Mouse (Mus musculus) heart, adult 11 months (tissue): ENCODE measurements around the gene Pacsin2.
"Not testable (repeated sequence)": the region's sequence is repeated elsewhere in the genome, so short reads cannot be mapped to it uniquely, and the experiment has no call there.

Source experiments
- DNase-seq: peaks from one replicate; pipeline ENCODE4 v3.0.0; 2022

Pacsin2 gene

DNA sequence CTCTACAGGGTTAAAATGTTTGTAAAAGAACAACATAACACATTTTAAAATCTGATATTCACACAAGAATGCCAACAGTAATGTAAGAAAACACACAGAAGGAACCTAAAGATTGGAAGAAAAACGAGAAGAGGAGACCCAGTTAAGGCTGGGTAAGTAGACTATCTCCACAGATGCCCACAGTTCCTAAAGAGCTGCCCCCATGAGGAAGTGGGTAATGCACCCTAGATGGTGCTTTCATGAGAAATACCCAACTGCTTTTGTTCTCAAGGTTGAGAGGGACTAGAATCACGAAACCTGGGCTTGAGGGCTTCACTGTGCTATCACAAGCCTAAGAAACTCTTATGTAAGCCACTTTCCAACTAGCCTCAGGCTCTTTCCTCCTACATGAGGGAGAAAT lies 44.8 kb downstream of the Pacsin2 start:
- no peak for DNase-seq

- peak; percentile 95 for DNase-seq
Measured at GRCm38 (mm10) chr15:83418685-83419084, 45.7 kb downstream of the Pacsin2 start.

DNA sequence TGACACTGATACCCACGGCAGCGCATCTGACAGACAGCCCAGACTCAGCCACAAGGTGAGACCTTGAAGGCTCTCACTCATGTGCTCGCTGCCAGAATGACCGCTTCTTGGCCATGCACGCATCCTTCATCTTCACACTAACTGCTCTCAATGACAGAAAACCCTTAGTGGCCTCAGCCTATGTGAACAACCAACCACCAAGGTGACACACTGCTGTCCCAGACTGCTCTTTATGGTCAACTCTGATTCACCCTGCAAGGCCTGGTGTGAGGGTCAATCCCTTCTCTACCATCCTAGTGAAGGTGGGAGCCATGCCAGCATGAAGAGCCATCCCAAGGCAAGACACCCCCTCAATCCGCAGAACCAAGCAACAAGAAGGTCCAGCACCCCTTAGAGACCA lies 46.5 kb downstream of the Pacsin2 start:
- no peak for DNase-seq

DNA sequence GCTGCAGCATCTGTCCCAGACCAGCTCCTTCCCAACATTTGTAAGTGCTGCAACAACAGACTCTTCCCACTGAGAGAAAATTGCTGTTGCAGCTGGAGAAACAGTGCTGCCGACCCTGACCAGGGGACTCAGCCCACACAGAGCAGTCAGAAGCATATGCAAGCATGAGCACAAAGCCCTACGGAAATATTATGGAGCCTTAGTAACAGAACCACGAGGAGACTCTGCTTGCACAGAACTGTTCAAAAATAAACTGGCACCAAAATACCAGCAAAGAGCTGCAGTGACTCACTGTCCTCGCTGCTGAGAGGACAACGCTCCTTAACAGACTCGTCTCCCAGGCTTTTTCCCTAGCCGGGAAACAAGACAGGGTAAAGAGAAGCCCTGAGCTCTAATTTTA lies 47.0 kb downstream of the Pacsin2 start:
- no peak for DNase-seq

- no peak for DNase-seq
Measured at GRCm38 (mm10) chr15:83415391-83415790, 49.0 kb downstream of the Pacsin2 start.

DNA sequence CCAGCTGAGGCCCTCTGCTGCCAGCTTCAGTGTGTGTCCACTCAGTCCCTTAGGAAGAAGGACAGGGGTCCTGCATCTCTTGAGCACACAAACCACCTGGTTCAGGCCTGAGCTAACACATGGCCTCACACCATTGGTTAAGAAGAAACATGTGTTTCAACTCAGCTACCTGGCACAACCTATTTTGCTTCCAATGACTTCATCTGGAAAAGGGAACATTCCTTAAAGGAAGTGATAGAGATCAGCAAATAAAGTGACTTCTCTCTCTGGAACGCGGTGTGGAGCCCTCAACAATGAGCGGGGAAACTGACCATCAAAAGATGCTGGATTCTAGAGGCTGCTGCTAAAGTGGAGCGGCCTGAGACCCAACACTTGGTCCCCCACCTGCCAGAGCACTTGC lies 52.8 kb downstream of the Pacsin2 start:
- DNase-seq, result no peak

- no peak for DNase-seq
Measured at GRCm38 (mm10) chr15:83410735-83411134, 53.7 kb downstream of the Pacsin2 start.

DNA sequence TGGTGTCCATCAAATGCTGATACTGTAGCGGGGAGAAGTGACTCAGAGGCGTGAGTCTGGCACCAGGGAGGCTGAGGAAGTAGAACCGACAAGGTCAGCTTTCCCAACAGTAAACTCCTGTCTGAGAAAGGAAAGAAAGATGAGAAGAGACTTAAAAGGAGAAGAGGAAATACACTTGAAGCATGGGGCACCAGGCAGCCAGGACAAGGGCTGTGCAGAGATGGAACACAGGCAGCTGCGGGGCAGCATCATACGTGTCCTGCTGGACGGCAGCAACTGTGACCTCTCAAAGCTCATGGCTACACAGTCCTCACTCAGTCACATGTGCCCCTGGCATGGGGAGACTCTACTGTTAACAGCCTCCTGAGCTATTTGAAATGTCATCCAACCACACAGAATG lies 54.1 kb downstream of the Pacsin2 start:
- DNase-seq, result peak; percentile 95

GRCm38 (mm10) chr15:83408692-83409442 lies 55.5 kb downstream of the Pacsin2 start:
- DNase-seq, result no peak

- DNase-seq, result peak; percentile 94
Measured at GRCm38 (mm10) chr15:83408216-83408615, 56.2 kb downstream of the Pacsin2 start.

DNA sequence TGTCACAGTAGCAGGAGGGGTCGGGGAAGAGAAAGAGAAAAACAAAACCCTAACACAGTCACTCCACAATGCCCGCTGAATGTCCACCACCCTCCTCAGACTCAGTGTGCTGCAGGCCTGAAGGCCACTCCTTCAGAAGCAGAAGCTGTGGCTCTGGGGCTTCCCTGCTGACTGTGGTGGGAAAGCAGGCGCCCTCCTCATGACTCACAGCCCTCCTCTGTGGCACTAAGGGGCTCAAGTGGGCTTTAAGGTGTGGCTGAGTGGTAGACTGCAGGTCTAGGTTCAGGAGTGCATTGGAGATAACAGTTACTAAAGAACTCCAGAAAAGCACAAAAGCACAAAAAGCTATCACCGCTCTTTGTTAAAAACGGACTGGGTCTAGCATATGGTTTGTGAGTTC lies 56.9 kb downstream of the Pacsin2 start:
- DNase-seq, result no peak

DNA sequence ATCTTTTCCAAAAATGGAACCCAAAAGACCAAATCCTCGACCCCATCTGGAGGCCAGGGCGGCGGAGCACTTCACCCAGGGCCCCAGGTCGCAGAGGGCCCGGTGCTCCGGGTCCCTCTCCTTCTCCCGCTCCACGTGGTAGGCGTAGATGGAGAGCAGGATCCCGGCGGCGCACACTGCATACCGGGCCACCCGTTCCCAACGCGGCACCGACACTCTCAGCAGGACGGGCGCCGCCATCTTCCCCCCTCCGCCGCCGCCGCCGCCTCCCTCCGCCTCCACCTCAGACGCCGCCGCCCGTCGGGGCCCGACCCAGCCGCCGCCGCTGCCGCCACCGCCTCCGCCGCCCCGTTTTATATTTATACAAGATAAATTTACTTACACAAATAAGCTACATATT lies 58.5 kb downstream of the Pacsin2 start:
- not testable (repeated sequence) for DNase-seq

DNA sequence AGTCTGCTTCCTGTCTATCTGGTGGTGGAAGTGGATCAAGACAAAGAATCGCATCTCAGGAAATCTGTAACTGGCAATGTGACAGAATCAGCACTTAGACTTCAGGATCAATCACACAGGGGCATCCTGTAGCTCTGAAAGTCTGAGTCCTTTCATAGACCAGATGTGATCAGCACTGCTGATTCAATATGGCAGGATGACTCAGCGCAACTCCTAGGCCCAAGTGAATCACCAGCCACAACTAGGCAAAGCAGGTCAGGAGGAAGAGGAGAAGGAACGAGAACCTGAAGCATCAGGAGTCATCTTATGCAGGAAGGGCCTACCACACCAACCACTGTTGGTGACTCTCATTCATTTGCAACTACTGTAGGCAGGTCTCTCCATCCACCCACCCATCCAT lies 60.4 kb downstream of the Pacsin2 start:
- peak; percentile 90 for DNase-seq

- no peak for DNase-seq
Measured at GRCm38 (mm10) chr15:83403016-83403415, 61.4 kb downstream of the Pacsin2 start.

GRCm38 (mm10) chr15:83392722-83393121 lies 71.7 kb downstream of the Pacsin2 start:
- no peak for DNase-seq

GRCm38 (mm10) chr15:83387911-83388310 lies 76.5 kb downstream of the Pacsin2 start:
- no peak for DNase-seq

DNA sequence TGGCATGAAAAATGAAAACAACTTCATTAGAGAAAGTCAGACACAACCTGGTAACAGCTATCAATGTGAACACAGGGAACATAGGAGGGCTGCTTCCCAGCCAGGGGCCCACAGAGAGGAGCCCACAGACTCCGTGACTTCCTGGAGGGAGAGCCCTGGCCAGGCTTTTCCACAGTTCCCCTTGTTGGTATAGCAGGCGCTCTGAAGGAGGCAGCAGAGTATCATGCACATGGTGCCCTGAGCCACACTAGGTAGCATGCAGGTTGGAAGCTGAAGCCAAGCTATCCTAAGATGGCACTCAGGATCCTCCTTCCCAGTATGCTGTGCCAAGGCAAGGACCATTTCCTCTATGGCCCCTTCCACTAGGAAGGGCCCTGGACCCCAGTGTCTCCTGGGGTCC lies 80.8 kb downstream of the Pacsin2 start:
- DNase-seq, result peak; percentile 92

GRCm38 (mm10) chr15:83383136-83383535 lies 81.3 kb downstream of the Pacsin2 start:
- peak; percentile 96 for DNase-seq

DNA sequence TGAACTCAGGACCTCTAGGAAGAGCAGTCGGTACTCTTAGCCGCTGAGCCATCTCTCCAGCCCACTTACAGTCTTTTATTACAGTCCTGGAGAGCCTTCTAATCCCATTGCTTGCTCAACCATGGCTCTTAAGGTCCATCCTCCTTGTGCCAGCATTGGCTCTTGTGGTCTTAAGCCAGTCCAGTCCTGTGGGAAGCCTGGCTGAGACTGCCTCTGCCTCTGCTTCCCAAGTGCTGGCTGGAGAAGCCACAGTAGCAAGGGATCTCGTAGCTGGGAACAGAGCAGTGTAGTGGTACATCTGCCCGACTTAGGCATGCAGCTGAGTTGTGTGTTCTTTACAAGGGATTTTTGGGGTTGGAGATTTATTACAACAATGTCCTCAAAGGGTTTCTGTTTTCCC lies 81.9 kb downstream of the Pacsin2 start:
- peak; percentile 89 for DNase-seq

DNA sequence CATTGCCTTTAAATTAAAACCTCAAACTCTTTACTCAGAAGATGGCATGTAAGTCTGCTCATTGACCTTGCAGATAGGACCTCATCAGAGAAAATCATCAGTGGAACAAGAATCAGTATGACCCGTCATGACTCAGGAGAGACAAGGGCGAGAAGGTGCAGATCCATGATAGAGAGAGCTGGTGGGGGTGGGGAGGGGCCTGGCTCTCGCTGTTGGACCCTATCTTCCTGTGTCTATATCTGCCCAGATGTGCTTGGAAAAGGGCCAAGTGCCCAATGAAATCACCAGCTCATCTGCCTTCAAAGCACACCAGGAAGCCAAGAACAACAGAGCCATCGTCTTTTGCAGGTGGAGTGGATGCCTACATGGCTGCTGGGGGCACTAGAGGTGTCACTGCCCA lies 87.3 kb downstream of the Pacsin2 start:
- no peak for DNase-seq

DNA sequence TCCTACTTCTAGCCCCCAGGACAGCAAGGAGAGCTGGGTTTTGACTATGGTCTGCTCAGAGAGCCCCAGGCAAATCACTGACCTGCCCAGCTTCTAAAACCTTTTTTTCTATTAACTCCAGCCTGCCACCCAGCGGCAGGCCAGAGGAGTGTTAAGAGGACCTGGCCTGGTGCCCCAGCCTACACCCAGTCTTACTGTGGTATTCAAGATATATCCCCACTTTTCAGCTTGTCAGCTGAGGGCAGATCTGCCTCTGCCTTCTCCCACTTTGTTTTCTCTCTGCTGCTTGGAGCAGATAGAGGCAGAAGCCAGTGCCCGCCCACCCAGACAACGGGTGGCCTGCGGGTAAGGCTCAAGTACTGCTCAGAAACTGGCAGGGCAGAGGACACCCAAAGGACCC lies 89.3 kb downstream of the Pacsin2 start:
- peak; percentile 97 for DNase-seq

- no peak for DNase-seq
Measured at GRCm38 (mm10) chr15:83374076-83374475, 90.3 kb downstream of the Pacsin2 start.

GRCm38 (mm10) chr15:83368702-83369101 lies 95.7 kb downstream of the Pacsin2 start:
- not testable (repeated sequence) for DNase-seq

- DNase-seq, result no peak
Measured at GRCm38 (mm10) chr15:83368261-83368660, 96.1 kb downstream of the Pacsin2 start.

GRCm38 (mm10) chr15:83366933-83367552 lies 97.4 kb downstream of the Pacsin2 start:
- peak; percentile 97 for DNase-seq
